Mouse (Mus musculus): ENCODE results near the gene Agbl4.

DNA sequence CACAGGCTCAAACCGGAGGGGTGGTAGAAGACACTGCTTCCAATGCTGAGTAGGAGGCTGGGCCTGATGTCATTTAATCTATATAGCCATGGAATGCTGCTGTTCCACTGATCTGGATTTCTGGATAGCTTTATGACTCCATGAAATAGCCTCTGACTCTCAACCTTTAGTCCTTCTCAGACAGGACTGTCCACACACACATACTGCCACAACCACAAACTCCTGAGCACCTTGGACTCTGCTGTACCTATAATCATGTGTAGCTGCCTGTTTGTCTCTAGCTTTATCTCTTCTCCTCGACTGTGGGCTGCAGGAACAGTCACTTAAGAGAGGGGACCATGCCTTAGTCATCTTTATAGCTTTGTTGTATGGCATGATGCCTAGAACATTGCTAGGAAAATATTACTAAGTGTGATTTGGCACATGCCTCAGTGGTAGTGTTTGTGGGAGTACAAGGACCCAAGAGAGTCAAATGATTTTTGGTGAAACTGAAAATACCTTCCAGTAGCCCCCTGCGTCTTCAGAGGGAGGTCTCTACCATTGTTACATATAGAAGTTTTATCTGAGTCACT, 817.8 kb downstream of the Agbl4 start:
- no peak for TF ChIP-seq BHLHE40 (IDR thresholded peaks at IDR 0.05; ENCODE audit: borderline replicate concordance, low read depth, low read length)
- TF ChIP-seq USF1 (IDR thresholded peaks at IDR 0.05; ENCODE audit: low read depth, low read length): no peak
- TF ChIP-seq TCF12 (IDR thresholded peaks at IDR 0.05; ENCODE audit: low read depth, low read length): no peak
- TF ChIP-seq HCFC1 (IDR thresholded peaks at IDR 0.05; ENCODE audit: low read depth, low read length): no peak
- no peak for TF ChIP-seq USF2 (IDR thresholded peaks at IDR 0.05; ENCODE audit: borderline replicate concordance in 1 of 2, insufficient read depth in 1 of 2, low read depth in 1 of 2, low read length in 2 of 2)
- no peak for TF ChIP-seq CTCF (IDR thresholded peaks at IDR 0.05 in 2 of 3, conservative IDR thresholded peaks at IDR 0.05 in 1 of 3; ENCODE audit: control insufficient read depth in 1 of 3, insufficient read depth in 1 of 3, low read depth in 2 of 3, low read length in 3 of 3, poor library complexity in 1 of 3, severe bottlenecking in 1 of 3)
- no peak for TF ChIP-seq ZNF384 (IDR thresholded peaks at IDR 0.05; ENCODE audit: low read depth, low read length)
- TF ChIP-seq SIN3A (IDR thresholded peaks at IDR 0.05; ENCODE audit: low read length): no peak
- TF ChIP-seq GATA1 (IDR thresholded peaks at IDR 0.05; ENCODE audit: low read depth, low read length): no peak
- no peak for TF ChIP-seq SMC3 (IDR thresholded peaks at IDR 0.05; ENCODE audit: low read depth, low read length)
- no peak for TF ChIP-seq KAT2A (conservative IDR thresholded peaks at IDR 0.05; ENCODE audit: low read depth, low read length)
- TF ChIP-seq CHD2 (IDR thresholded peaks at IDR 0.05; ENCODE audit: low read length): no peak
